Mouse (Mus musculus): ENCODE measurements at regions not wholly inside any gene's neighbourhood (a gene's known extent, or its start where the extent isn't known, plus 50 kb on each side); places are given as distances from the start of the nearest gene placed in this dataset.
A peak's percentile ranks its signal among the peaks of the same experiment; 100 is the strongest.

GRCm38 (mm10) chr17:47139171-47139617 is 128.8 kb upstream of the Ubr2 start:
- Histone ChIP-seq H3K27me3 (ENCODE audit: insufficient read depth, low read length) (no peaks in the 10 kb centered on the region), H3K9me3 (ENCODE audit: low read length) (no peaks in the 10 kb centered on the region), H3K4me2 (ENCODE audit: low read depth, low read length, poor library complexity, severe bottlenecking) (peak overlapping the region; percentile 67), H3K36me3 (ENCODE audit: insufficient read depth, low read length) (no peaks in the 10 kb centered on the region), H3K4me1 (ENCODE audit: insufficient read depth, low read length) (0 out of 2 replicates have a peak, but pooled peaks cover 4% of the 10 kb centered on the region), H3K9ac (replicated peaks; ENCODE audit: low read length, poor library complexity, severe bottlenecking) (peak overlapping the region; percentile 97), H3K27ac (ENCODE audit: low read depth, low read length) (peak overlapping the region; percentile 98), H3K4me3 (ENCODE audit: low read depth, low read length) (peak overlapping the region; percentile 70)
- DNase-seq (ENCODE audit: low spot score) = peak; percentile 45
- ATAC-seq (ENCODE audit: low FRiP score) = no peak
- 3% methylated on average over 27 of the region's 27 CpGs for WGBS
- TF ChIP-seq CTCF (IDR thresholded peaks at IDR 0.05) = no peak

- Histone ChIP-seq H3K9me3 (ENCODE audit: low read length) (no peaks in the 10 kb centered on the region), H3K36me3 (ENCODE audit: insufficient read depth, low read length) (no peaks in the 10 kb centered on the region), H3K27me3 (ENCODE audit: insufficient read depth, low read length) (no peaks in the 10 kb centered on the region), H3K4me1 (ENCODE audit: insufficient read depth, low read length) (no peaks in the 10 kb centered on the region), H3K4me2 (ENCODE audit: low read depth, low read length, poor library complexity, severe bottlenecking) (no peak overlapping the region), H3K4me3 (ENCODE audit: low read depth, low read length) (no peak overlapping the region), H3K27ac (ENCODE audit: low read depth, low read length) (no peak overlapping the region), H3K9ac (replicated peaks; ENCODE audit: low read length, poor library complexity, severe bottlenecking) (no peak overlapping the region)
- ATAC-seq (ENCODE audit: low FRiP score) (no peak), DNase-seq (ENCODE audit: low spot score) (no peak)
- TF ChIP-seq CTCF (IDR thresholded peaks at IDR 0.05) = no peak
- WGBS = 47% methylated on average over 6 of the region's 6 CpGs
Measured at GRCm38 (mm10) chr17:47138174-47138573, 127.8 kb upstream of the Ubr2 start.

- WGBS = 84% methylated on average over 5 of the region's 5 CpGs
- Histone ChIP-seq H3K27ac (ENCODE audit: low read depth, low read length) (no peak overlapping the region), H3K36me3 (ENCODE audit: insufficient read depth, low read length) (no peaks in the 10 kb centered on the region), H3K4me2 (ENCODE audit: low read depth, low read length, poor library complexity, severe bottlenecking) (no peak overlapping the region), H3K4me1 (ENCODE audit: insufficient read depth, low read length) (no peaks in the 10 kb centered on the region), H3K9me3 (ENCODE audit: low read length) (no peaks in the 10 kb centered on the region), H3K27me3 (ENCODE audit: insufficient read depth, low read length) (no peaks in the 10 kb centered on the region), H3K9ac (replicated peaks; ENCODE audit: low read length, poor library complexity, severe bottlenecking) (no peak overlapping the region), H3K4me3 (ENCODE audit: low read depth, low read length) (no peak overlapping the region)
- ATAC-seq (ENCODE audit: low FRiP score) = no peak
- no peak for TF ChIP-seq CTCF (IDR thresholded peaks at IDR 0.05)
- DNase-seq (ENCODE audit: low spot score) = no peak
Measured at GRCm38 (mm10) chr17:47135391-47135790, 125.0 kb upstream of the Ubr2 start.

GRCm38 (mm10) chr17:47133785-47134184 is 123.4 kb upstream of the Ubr2 start:
- Histone ChIP-seq H3K4me1 (ENCODE audit: insufficient read depth, low read length) (no peaks in the 10 kb centered on the region), H3K4me3 (ENCODE audit: low read depth, low read length) (no peak overlapping the region), H3K4me2 (ENCODE audit: low read depth, low read length, poor library complexity, severe bottlenecking) (no peak overlapping the region), H3K27ac (ENCODE audit: low read depth, low read length) (no peak overlapping the region), H3K9me3 (ENCODE audit: low read length) (no peaks in the 10 kb centered on the region), H3K9ac (replicated peaks; ENCODE audit: low read length, poor library complexity, severe bottlenecking) (no peak overlapping the region), H3K27me3 (ENCODE audit: insufficient read depth, low read length) (no peaks in the 10 kb centered on the region), H3K36me3 (ENCODE audit: insufficient read depth, low read length) (no peaks in the 10 kb centered on the region)
- no peak for ATAC-seq (ENCODE audit: low FRiP score)
- DNase-seq (ENCODE audit: low spot score) = no peak
- 83% methylated on average over 2 of the region's 2 CpGs for WGBS
- TF ChIP-seq CTCF (IDR thresholded peaks at IDR 0.05) = no peak

GRCm38 (mm10) chr17:47127571-47127970 is 117.2 kb upstream of the Ubr2 start:
- no peak for ATAC-seq (ENCODE audit: low FRiP score)
- no peak for TF ChIP-seq CTCF (IDR thresholded peaks at IDR 0.05)
- Histone ChIP-seq H3K4me1 (ENCODE audit: insufficient read depth, low read length) (no peaks in the 10 kb centered on the region), H3K4me2 (ENCODE audit: low read depth, low read length, poor library complexity, severe bottlenecking) (no peak overlapping the region), H3K4me3 (ENCODE audit: low read depth, low read length) (no peak overlapping the region), H3K9me3 (ENCODE audit: low read length) (no peaks in the 10 kb centered on the region), H3K9ac (replicated peaks; ENCODE audit: low read length, poor library complexity, severe bottlenecking) (no peak overlapping the region), H3K27me3 (ENCODE audit: insufficient read depth, low read length) (no peaks in the 10 kb centered on the region), H3K36me3 (ENCODE audit: insufficient read depth, low read length) (no peaks in the 10 kb centered on the region), H3K27ac (ENCODE audit: low read depth, low read length) (no peak overlapping the region)
- 90% methylated on average over 3 of the region's 3 CpGs for WGBS
- DNase-seq (ENCODE audit: low spot score) = no peak

- H3K4me3 ChIP-seq (ENCODE audit: low read depth, low read length) = no peak overlapping the region
- no peaks in the 10 kb centered on the region for H3K36me3 ChIP-seq (ENCODE audit: insufficient read depth, low read length)
- no peaks in the 10 kb centered on the region for H3K27me3 ChIP-seq (ENCODE audit: insufficient read depth, low read length)
- ATAC-seq (ENCODE audit: low FRiP score) (no peak), DNase-seq (ENCODE audit: low spot score) (no peak)
- H3K4me2 ChIP-seq (ENCODE audit: low read depth, low read length, poor library complexity, severe bottlenecking) = no peak overlapping the region
- TF ChIP-seq CTCF (IDR thresholded peaks at IDR 0.05) = no peak
- H3K4me1 ChIP-seq (ENCODE audit: insufficient read depth, low read length) = no peaks in the 10 kb centered on the region
- H3K27ac ChIP-seq (ENCODE audit: low read depth, low read length) = no peak overlapping the region
- no peak overlapping the region for H3K9ac ChIP-seq (replicated peaks; ENCODE audit: low read length, poor library complexity, severe bottlenecking)
- 90% methylated on average over 18 of the region's 18 CpGs for WGBS
- no peaks in the 10 kb centered on the region for H3K9me3 ChIP-seq (ENCODE audit: low read length)
Measured at GRCm38 (mm10) chr17:47123576-47123975, 113.2 kb upstream of the Ubr2 start.
